Mouse (Mus musculus) G1E (cell line): ENCODE data around the gene Ano1. TPM values are rescaled to one million over a fixed set of nuclear protein-coding genes. Genes with fewer than 3 reads are reported as not detected.

Source experiments
- ATAC-seq: 2 replicates; pipeline ENCODE4 v1.8.0; 2016; ENCODE audit warnings: mild to moderate bottlenecking; ENCODE audit not compliant: insufficient number of reproducible peaks, poor library complexity, low FRiP score, severe bottlenecking; ENCODE audit errors: extremely low read depth
- DNase-seq: peaks from one replicate; pipeline ENCODE4 v3.0.0; 2012; ENCODE audit warnings: low spot score
- H3K27me3 ChIP-seq: 2 replicates; pipeline ENCODE4 v1.6.1; 2012; ENCODE audit warnings: mild to moderate bottlenecking, low read length, inconsistent platforms; ENCODE audit not compliant: insufficient read depth
- H3K36me3 ChIP-seq: replicated peaks from 2 replicates; pipeline ENCODE3; 2012; ENCODE audit warnings: mild to moderate bottlenecking, inconsistent platforms
- H3K4me1 ChIP-seq: 2 replicates; pipeline ENCODE4 v1.6.1; 2012; ENCODE audit warnings: low read depth, low read length, inconsistent platforms, mixed read lengths; ENCODE audit not compliant: insufficient read depth
- H3K4me3 ChIP-seq: 2 replicates; pipeline ENCODE4 v1.5.1; 2012; ENCODE audit warnings: low read depth, mild to moderate bottlenecking, inconsistent platforms, low read length, moderate library complexity, mixed read lengths
- H3K9me3 ChIP-seq: replicated peaks from 2 replicates; pipeline ENCODE4 v1.6.1; 2012; ENCODE audit warnings: inconsistent platforms
- CTCF ChIP-seq: IDR thresholded peaks from 2 replicates; pipeline ENCODE4 v1.5.1; 2012; ENCODE audit warnings: low read depth, low read length, inconsistent platforms, mixed read lengths
- GATA1 ChIP-seq: IDR thresholded peaks from 2 replicates; pipeline ENCODE4 v1.6.1; 2012; ENCODE audit warnings: borderline replicate concordance, low read length, inconsistent platforms, mixed read lengths
- GATA2 ChIP-seq: IDR thresholded peaks from 2 replicates; pipeline ENCODE4 v1.6.1; 2012; ENCODE audit warnings: low read depth, low read length, inconsistent platforms, borderline replicate concordance
- POLR2AphosphoS5 ChIP-seq: IDR thresholded peaks from 2 replicates; pipeline ENCODE4 v1.6.1; 2012; ENCODE audit warnings: low read depth, low read length, inconsistent platforms; ENCODE audit not compliant: insufficient replicate concordance
- TAL1 ChIP-seq: conservative IDR thresholded peaks from 2 replicates; pipeline ENCODE4 v1.6.1; 2012; ENCODE audit warnings: low read depth, low read length, inconsistent platforms, mixed read lengths
- polyA plus RNA-seq: library from polyadenylated mRNA; stranded (reverse); fragments of >175 nt; gene quantifications from 2 replicates; pipeline ENCODE4 v1.2.3, GENCODE M21; 2012
- total RNA-seq, 2 experiments: library from RNA; stranded (forward) in 1 of 2; stranded (reverse) in 1 of 2; fragments of 200-1000 nt in 1 of 2; fragments of >200 nt in 1 of 2; fragmentation: Nextera tagmentation in 1 of 2; gene quantifications; 2 replicates each; pipeline ENCODE4 v1.2.3; 2014 to 2017

The Ano1 gene
- total and polyA plus RNA-seq, 3 experiments, result 1.8 to 7.1 (median 3.7) TPM

- TF ChIP-seq GATA2 (no peak), GATA1 (no peak), CTCF (peak; percentile 86), POLR2AphosphoS5 (no peak), TAL1 (no peak)
- H3K4me3 ChIP-seq, result peak overlapping the region; percentile 34; the same call in 1 of the 2 replicates
- ATAC-seq (peak; percentile 36; the same call in 1 of the 2 replicates), DNase-seq (no peak)
- H3K36me3 ChIP-seq, result peaks cover 14% of the 10 kb centered on the region
- H3K9me3 ChIP-seq, result no peaks in the 10 kb centered on the region
- peaks cover 96% of the 10 kb centered on the region for H3K4me1 ChIP-seq
- H3K27me3 ChIP-seq, result no peaks in the 10 kb centered on the region
Measured at GRCm38 (mm10) chr7:144781337-144781736, 29.6 kb upstream of the Ano1 start.

DNA sequence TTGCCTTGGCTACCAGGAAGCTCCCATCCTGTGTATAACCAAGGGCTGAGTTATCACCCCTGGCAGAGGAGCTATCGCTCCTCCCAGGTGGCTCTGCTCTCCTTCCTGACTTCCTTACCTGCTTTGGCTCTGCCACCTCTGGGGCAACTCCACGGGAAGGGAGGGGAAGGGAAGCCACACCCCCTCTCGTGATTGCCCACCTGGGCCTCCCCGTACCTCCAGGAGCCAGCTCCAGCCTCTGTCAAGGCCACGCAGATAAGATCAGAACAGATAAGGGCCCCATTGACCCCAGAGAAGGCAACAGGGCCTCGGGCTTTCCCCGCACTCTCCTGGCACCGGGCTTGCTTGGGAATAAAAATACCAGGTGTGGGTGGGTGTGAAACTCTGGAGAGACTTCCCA lies 28.4 kb upstream of the Ano1 start:
- peak overlapping the region; percentile 46; the same call in 1 of the 2 replicates for H3K4me3 ChIP-seq
- ATAC-seq (no peak), DNase-seq (no peak)
- no peaks in the 10 kb centered on the region for H3K27me3 ChIP-seq
- peaks cover 17% of the 10 kb centered on the region for H3K36me3 ChIP-seq
- H3K4me1 ChIP-seq, result peaks cover 96% of the 10 kb centered on the region
- TF ChIP-seq TAL1 (no peak), GATA1 (no peak), CTCF (no peak), POLR2AphosphoS5 (no peak), GATA2 (no peak)
- H3K9me3 ChIP-seq, result no peaks in the 10 kb centered on the region

GRCm38 (mm10) chr7:144779691-144780090 lies 27.9 kb upstream of the Ano1 start:
- peaks cover 94% of the 10 kb centered on the region for H3K4me1 ChIP-seq
- no peaks in the 10 kb centered on the region for H3K27me3 ChIP-seq
- H3K9me3 ChIP-seq, result no peaks in the 10 kb centered on the region
- H3K36me3 ChIP-seq, result peaks cover 18% of the 10 kb centered on the region
- TF ChIP-seq CTCF, result no peak
- TF ChIP-seq POLR2AphosphoS5, result no peak
- no peak for TF ChIP-seq TAL1
- TF ChIP-seq GATA2, result no peak
- TF ChIP-seq GATA1, result no peak
- DNase-seq, result no peak
- no peak for ATAC-seq
- no peak overlapping the region for H3K4me3 ChIP-seq

- Histone ChIP-seq H3K4me3 (no peak overlapping the region), H3K27me3 (no peaks in the 10 kb centered on the region), H3K36me3 (peaks cover 15% of the 10 kb centered on the region), H3K4me1 (peaks cover 84% of the 10 kb centered on the region), H3K9me3 (no peaks in the 10 kb centered on the region)
- TF ChIP-seq CTCF, result no peak
- TF ChIP-seq GATA1, result no peak
- no peak for TF ChIP-seq GATA2
- TF ChIP-seq TAL1, result no peak
- TF ChIP-seq POLR2AphosphoS5, result no peak
- ATAC-seq, result no peak
- DNase-seq, result no peak
Measured at GRCm38 (mm10) chr7:144777805-144778204, 26.0 kb upstream of the Ano1 start.

- DNase-seq (peak; percentile 76), ATAC-seq (peak; percentile 61; the same call in 1 of the 2 replicates)
- H3K4me1 ChIP-seq, result peaks cover 65% of the 10 kb centered on the region
- H3K4me3 ChIP-seq, result no peak overlapping the region
- H3K36me3 ChIP-seq, result peaks cover 9% of the 10 kb centered on the region
- no peaks in the 10 kb centered on the region for H3K9me3 ChIP-seq
- H3K27me3 ChIP-seq, result no peaks in the 10 kb centered on the region; the same call in 1 of the 2 replicates
- no peak for TF ChIP-seq GATA1
- TF ChIP-seq GATA2, result no peak
- TF ChIP-seq POLR2AphosphoS5, result no peak
- no peak for TF ChIP-seq TAL1
- TF ChIP-seq CTCF, result peak; percentile 76
Measured at GRCm38 (mm10) chr7:144775804-144776447, 24.2 kb upstream of the Ano1 start.

DNA sequence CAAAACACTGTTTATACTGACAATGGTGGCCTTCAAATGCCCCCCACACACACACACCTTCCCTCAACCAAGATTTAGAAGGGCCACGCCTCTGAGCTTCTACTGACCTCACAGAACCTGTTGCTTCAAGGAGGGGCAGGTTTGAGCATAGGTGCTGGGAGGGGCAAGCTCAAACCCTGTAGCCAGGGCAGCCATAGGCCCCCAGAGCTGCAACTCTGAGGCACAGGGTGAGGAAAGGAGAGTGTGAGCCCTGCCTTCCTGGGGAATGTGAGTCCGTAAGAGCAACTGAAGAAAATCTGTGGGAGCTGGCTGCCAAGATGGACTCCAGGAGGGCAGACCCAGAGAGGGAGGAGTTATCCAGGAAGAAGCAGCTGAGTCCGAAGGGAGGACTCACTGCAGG lies 23.4 kb upstream of the Ano1 start:
- no peak for ATAC-seq
- H3K4me3 ChIP-seq, result no peak overlapping the region
- peaks cover 58% of the 10 kb centered on the region for H3K4me1 ChIP-seq
- TF ChIP-seq POLR2AphosphoS5 (no peak), TAL1 (no peak), GATA1 (no peak), CTCF (no peak), GATA2 (no peak)
- H3K36me3 ChIP-seq, result peaks cover 9% of the 10 kb centered on the region
- no peaks in the 10 kb centered on the region; the same call in 1 of the 2 replicates for H3K27me3 ChIP-seq
- no peaks in the 10 kb centered on the region for H3K9me3 ChIP-seq
- DNase-seq, result no peak
